Mouse (Mus musculus) frontal cortex, adult 2 months (tissue): ENCODE data around the gene Smc1b. TPM values are rescaled to one million over a fixed set of nuclear protein-coding genes. Genes with fewer than 3 reads are reported as not detected.
"Not testable (repeated sequence)": the region's sequence is repeated elsewhere in the genome, so short reads cannot be mapped to it uniquely, and the experiment has no call there.

Experiments used
- DNase-seq, 2 experiments: peaks; one replicate each; pipeline ENCODE4 v3.0.0; 2022; ENCODE audit warnings: low spot score in 1 of 2; ENCODE audit errors: extremely low spot score in 1 of 2
- polyA plus RNA-seq: library from polyadenylated mRNA; depleted of rRNA; stranded (reverse); fragments of >200 nt; gene quantifications from 2 replicates; pipeline ENCODE4 v1.2.3, GENCODE M21; 2012

Gene Smc1b
- polyA plus RNA-seq, 1 experiment: 0.04 TPM

- no peak for DNase-seq
Observed at GRCm38 (mm10) chr15:85141290-85141689, 9.5 kb upstream of the Smc1b start.

GRCm38 (mm10) chr15:85135143-85135542 lies 3.4 kb upstream of the Smc1b start:
- no peak for DNase-seq

DNA sequence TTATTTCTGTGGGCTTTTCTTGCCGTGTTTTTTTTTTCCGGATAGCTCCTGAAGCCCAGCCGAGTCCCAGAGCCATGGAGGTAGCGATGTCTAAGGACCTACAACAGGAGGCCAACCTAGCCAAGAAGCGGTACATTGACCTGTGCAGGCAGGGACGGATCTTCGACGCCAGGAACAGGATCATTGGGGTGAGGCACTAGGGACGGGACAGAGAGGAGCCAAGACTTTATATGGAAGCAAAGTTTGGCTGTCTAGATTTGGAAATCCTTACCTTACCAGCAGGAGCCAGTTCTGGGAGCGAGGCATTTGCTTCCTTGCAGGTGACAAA lies 393 bp upstream of the Smc1b start:
- DNase-seq: no peak

DNA sequence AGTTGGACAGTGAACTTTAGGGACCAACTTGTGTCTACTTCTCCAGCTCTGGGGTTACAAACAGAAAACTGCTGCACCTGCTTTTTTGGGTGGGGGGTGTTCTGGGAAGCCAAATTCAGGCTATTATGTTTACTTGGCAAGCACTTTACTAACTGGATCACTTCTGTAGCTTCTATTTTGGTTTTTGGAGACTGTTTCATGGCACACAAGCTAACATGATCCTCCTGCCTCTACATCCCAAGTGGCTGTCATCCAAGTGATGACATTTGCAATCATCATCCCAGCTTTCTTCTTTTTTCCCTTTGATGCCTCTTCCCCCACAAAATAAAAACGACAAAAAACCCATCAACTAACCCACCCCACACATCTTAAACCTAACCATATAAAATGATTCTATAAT lies 46.1 kb downstream of the Smc1b start:
- DNase-seq: no peak

GRCm38 (mm10) chr15:85072651-85073050 lies 59.1 kb downstream of the Smc1b start:
- DNase-seq: no peak

DNA sequence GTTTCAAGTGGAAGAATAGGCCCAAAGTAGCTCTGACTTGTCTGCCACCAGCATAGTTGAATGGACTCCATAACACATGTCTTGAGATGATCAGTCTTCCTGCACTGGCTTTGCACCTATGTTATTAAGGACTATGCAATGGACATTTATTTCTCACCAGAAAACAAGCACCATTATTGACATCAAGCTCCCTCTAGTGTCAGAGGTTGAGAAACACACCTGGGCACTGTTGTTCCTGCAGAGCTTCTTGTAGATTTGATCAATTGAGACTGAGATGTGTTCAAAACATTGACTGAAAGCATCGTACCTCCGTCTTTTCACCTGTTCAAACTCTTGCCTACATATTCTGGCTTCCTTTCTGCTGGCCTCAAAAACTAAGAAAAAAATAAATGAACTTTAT lies 61.2 kb downstream of the Smc1b start:
- DNase-seq: peak in 1 of 2 experiments; percentile 69

DNA sequence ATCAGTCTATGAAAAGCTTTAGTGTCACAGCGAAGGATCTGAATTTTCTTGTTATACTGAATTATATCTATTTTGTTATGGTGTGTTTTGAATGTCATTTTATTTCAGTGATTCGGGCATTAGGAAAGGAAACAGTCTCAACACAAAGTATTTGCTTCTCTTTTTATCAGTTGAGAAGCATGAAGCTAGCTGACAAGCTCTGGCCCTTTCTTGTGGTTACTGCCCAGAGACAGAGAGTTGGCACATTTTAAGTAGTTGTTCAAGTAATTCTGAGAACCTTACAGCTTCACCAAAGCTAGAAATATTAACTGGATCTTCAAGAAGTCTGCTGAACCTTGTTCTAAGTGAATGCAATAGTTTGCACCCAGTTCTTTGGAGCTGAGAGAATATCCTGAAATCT lies 68.3 kb downstream of the Smc1b start:
- no peak for DNase-seq

DNA sequence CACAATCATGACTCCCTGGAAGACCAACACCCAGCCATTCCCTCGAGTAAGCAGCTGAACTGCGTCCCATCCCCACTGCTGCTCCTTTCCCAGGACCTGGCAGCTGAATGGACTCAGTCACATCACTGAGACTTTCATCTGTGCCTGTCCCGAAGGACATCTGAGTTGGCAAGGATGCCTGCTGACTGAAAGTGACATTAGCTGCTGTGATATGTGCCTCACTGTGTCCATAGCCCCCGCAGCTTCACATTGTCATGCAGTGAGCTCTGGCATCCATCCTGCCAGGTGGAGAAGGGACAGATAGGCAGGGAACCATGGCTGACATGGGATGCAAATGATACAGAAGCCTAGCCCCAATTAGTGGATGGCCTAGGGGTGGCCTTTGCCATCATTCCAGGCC lies 76.6 kb downstream of the Smc1b start:
- DNase-seq: no peak

DNA sequence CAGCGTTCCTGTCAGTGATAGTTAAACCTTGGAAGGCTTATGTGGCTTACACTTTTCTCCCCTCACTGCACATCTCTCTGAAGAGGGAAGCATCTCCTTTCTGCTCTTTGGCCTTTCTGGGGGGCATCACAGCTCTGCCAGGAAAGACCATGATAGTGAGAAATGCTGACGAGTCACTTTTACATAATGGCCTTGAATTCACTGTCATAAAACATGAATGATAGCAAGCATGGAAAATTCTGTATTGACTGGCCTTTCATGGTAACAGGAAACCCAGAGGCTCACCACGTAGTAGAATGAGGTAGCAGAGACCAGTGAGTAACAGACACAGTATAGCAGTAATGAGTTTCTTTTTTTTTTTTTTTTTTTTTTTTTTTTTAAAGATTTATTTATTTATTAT lies 77.7 kb downstream of the Smc1b start:
- no peak for DNase-seq

DNA sequence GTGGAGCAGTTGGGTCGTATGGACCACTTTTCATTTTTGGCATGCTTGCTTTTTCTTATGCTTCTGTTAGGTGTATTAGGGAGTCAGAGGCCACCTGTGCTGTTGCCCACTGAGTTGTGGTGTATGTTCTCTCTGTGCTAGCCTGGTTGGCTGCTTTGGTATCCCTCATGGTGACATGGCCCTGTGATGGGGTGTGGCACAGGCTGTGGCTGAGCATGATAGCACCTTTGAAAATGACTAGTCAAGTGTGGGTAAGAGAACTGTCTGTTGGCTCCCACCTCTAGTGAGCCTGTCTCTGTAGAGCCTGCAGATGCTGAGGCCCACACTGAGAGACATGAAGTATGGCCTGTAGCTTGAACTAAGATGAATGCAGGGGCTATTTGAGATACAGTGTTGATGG lies 82.0 kb downstream of the Smc1b start:
- no peak for DNase-seq

GRCm38 (mm10) chr15:85047865-85048264 lies 83.9 kb downstream of the Smc1b start:
- DNase-seq: no peak

DNA sequence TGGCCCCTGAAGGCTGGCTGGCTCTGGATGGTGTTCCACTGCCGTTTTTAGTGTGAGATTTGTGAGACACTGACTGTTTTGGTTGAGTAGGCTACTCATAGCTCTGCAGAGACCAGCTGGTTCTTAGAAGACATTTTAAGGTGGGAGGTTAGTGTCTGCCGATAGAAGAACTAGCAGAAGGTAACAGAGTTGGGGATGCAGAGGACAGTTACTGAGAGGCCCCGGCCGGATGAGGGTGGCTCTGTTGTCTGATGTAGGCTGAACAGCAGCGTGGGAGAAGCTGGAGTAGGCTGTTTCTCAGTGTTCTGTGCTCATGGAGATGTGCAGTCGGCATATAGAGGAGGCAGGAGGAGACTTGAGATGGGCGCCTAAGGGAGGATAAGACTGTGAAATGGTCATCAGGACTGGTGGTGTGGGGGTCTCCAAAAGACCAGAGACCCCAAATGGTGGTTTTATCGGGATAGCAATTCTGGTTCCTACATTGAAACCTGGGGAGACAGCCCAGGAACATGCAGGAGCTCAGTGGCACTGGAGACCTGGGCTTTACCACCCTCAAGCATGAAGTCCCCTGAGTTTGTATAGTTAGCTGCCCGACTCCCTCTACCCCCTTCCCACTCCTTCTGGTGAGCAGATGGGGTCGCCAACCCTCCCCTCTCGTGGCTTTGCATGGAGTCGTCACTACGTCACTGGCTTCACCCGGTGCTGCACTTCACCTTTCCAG lies 85.4 kb downstream of the Smc1b start:
- peak in 1 of 2 experiments; percentile 59 for DNase-seq

GRCm38 (mm10) chr15:85043761-85044160 lies 88.0 kb downstream of the Smc1b start:
- DNase-seq: no peak

GRCm38 (mm10) chr15:85043116-85043515 lies 88.6 kb downstream of the Smc1b start:
- no peak for DNase-seq

- peak; percentile 79 to 85 for DNase-seq
Observed at GRCm38 (mm10) chr15:85042361-85042954, 89.3 kb downstream of the Smc1b start.

DNA sequence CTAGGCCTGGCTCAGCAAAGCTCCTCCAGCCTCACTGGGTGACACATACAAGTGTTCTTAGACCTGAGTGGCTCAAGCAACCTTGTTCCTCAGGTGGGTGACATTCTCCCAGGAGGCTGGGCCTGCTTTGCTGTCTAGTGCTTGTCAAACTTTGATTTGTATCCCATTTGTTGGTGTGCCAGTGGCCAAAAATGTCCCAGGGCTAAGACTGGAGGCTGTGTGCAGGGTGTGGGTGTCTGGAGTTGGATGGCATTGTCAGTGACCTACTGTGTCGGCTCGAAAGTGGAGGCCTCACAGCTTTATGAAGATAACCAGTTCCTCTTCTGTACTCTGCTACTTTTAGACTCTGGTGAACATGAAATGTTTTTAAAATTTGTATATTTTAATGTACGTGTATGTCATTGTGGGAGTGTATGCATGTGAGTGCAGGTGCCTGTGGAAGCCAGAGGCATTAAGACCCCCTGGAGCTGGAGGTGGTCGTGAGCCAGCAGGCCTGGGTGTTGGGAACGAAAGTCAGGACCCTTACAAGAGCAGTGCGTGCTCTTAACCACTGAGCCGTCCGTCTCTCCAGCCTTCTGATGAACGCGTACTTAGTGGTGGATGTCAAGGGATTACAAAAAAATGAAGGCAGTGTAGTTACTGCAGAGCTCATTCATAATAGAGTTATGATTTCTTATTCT lies 90.1 kb downstream of the Smc1b start:
- DNase-seq: no peak

GRCm38 (mm10) chr15:85037343-85037690 lies 94.4 kb downstream of the Smc1b start:
- DNase-seq: no peak

DNA sequence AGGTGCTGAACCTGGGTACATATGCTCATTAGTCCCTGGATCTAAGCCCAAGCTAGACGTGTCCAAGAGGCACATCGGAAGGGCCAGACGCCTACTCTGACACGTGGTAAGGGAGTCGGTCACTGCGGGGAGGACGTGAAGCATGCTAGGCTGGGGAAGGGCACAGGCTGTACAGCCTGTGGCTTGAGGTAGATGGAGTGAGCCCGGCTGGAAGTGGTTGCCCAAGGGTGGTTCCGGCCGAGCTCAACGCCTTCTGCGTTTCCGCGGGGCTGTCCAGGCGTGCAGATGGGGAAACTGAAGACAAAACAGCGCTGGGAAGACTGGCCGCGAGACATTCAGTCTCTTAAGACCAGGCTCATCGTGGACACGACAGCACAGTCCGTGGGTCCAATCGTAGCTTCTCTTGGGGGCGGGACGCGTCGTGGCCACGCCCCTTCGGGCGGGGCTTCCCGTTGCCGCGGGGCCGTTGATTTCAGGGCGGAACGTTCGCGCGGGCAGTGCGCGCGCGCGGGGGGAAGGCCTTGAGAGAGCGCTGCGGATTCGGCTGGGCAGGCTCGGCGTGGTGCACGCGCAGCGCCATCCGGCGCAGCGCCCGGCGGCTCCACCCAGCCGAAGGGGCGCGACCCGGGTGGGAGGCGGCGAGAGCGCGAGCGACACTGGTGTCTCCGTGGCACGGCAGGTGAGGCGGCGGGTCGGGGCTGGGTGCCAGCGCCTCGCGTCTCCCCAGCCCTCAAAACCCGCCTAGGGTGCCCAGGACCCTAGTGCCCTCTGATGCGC lies 95.0 kb downstream of the Smc1b start:
- peak; percentile 93 to 97 for DNase-seq

GRCm38 (mm10) chr15:85033916-85034315 lies 97.8 kb downstream of the Smc1b start:
- not testable (repeated sequence) for DNase-seq

GRCm38 (mm10) chr15:85031866-85032265 lies 99.9 kb downstream of the Smc1b start:
- DNase-seq: no peak

GRCm38 (mm10) chr15:85030643-85031042 lies 101.1 kb downstream of the Smc1b start:
- not testable (repeated sequence) for DNase-seq
